Mouse (Mus musculus): ENCODE measurements around the gene Cacna1e.

GRCm38 (mm10) chr1:154605601-154606000, 278.7 kb downstream of the Cacna1e start:
- no peak for TF ChIP-seq CTCF (IDR thresholded peaks at IDR 0.05; ENCODE audit: borderline replicate concordance, extremely low read depth, insufficient read depth, insufficient read length)
- TF ChIP-seq POLR2A (IDR thresholded peaks at IDR 0.05; ENCODE audit: borderline replicate concordance, extremely low read depth, insufficient read depth, insufficient read length, poor library complexity, severe bottlenecking) = no peak

Measured in brain, embryonic 14.5 days (tissue).